ENCODE assay signal across 26 mouse cellular contexts in the genomic region with DNA sequence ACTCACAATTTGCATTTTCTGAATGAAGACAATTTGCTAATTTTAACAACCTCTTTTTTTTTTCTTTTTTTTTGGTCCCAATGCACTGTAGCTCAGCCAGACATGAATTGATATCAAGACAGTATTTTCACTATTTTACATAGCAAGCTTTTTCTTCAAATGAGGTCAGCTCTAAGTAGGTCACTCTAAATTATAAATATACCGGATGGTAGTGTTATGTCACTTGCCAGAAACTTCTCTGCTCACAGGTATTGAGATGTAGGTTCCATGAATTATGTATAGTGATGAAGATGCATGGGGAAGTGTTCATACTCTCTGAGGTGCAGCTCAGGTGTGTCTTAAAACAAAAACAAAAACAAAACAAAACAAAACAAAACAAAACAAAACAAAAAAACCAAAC.
"Had no signal": no experiment of that assay in that cellular context is flagged by ENCODE, and none has a peak within 500 bp of the region (broad histone marks: within the 10 kb centered on the region; RNA-seq: fewer than 3 reads in every experiment).

No protein-coding gene starts in this region.

- H3K4me1 ChIP-seq: heart, embryonic 15.5 days; hindbrain, embryonic 13.5 days; kidney, embryonic 15.5 days; limb, embryonic 10.5 days; limb, embryonic 12.5 days; liver, embryonic 13.5 days had no signal

- DNase-seq: gastrocnemius, postnatal 14 days; gastrocnemius, postnatal 36 days; heart, adult 2 months; heart, postnatal 14 days; heart, postnatal 36 days; kidney, adult 11 months; kidney, adult 2 months; kidney, adult 9 months; kidney, postnatal 14 days; kidney, postnatal 36 days; layer of hippocampus, adult 9-11 months; layer of hippocampus, postnatal 36 days; liver; liver, embryonic 13.5 days had no signal

- H3K36me3 ChIP-seq: heart, embryonic 13.5 days; heart, embryonic 15.5 days; hindbrain, embryonic 13.5 days; hindbrain, embryonic 15.5 days; kidney, embryonic 15.5 days; limb, embryonic 10.5 days; limb, embryonic 12.5 days; liver, embryonic 13.5 days had no signal

- H3K9ac ChIP-seq: heart, embryonic 13.5 days; heart, embryonic 15.5 days; hindbrain, embryonic 13.5 days; hindbrain, embryonic 15.5 days; kidney, embryonic 15.5 days; limb, embryonic 12.5 days; liver, embryonic 13.5 days had no signal

- H3K4me2 ChIP-seq: heart, embryonic 11.5 days; heart, embryonic 15.5 days; hindbrain, embryonic 13.5 days; hindbrain, embryonic 15.5 days; kidney, embryonic 15.5 days; limb, embryonic 12.5 days; liver, embryonic 11.5 days; liver, embryonic 13.5 days had no signal

- H3K27me3 ChIP-seq: heart, embryonic 13.5 days; heart, embryonic 15.5 days; hindbrain, embryonic 13.5 days; hindbrain, embryonic 15.5 days; kidney, embryonic 15.5 days; liver, embryonic 13.5 days had no signal

- H3K27ac ChIP-seq: heart, adult 2 months; heart, embryonic 13.5 days; heart, embryonic 15.5 days; hindbrain, embryonic 13.5 days; hindbrain, embryonic 15.5 days; hindbrain, postnatal 0 days; kidney, embryonic 15.5 days; kidney, postnatal 0 days; limb, embryonic 10.5 days; limb, embryonic 12.5 days; liver, embryonic 13.5 days had no signal

- ATAC-seq: hindbrain, postnatal 0 days; intestine, embryonic 16.5 days had no signal

- H3K4me3 ChIP-seq: heart, adult 2 months; heart, embryonic 13.5 days; heart, embryonic 15.5 days; hindbrain, embryonic 13.5 days; hindbrain, embryonic 15.5 days; kidney, embryonic 15.5 days; limb, embryonic 10.5 days; limb, embryonic 12.5 days; liver, embryonic 13.5 days had no signal

- H3K9me3 ChIP-seq: heart, embryonic 13.5 days; heart, embryonic 15.5 days; hindbrain, embryonic 13.5 days; hindbrain, embryonic 15.5 days; kidney, embryonic 15.5 days; limb, embryonic 10.5 days; limb, embryonic 12.5 days had no signal
